Mouse (Mus musculus) brown adipose tissue, adult 24 weeks (tissue): ENCODE results near the gene Avpi1. TPM values are rescaled to one million over a fixed set of nuclear protein-coding genes. Genes with fewer than 3 reads are reported as not detected.
A peak's percentile ranks its signal among the peaks of the same experiment; 100 is the strongest.
"Not testable (repeated sequence)": the region's sequence is repeated elsewhere in the genome, so short reads cannot be mapped to it uniquely, and the experiment has no call there.

Experiments
- H3K27ac ChIP-seq: fragments of 200-500 bp; replicated peaks from 2 replicates; pipeline ENCODE4 v1.5.1; 2012; ENCODE audit warnings: low read depth, mild to moderate bottlenecking, low read length
- H3K4me1 ChIP-seq: fragments of 200-500 bp; 2 replicates; pipeline ENCODE4 v1.6.1; 2012; ENCODE audit warnings: low read length, mixed read lengths; ENCODE audit not compliant: control insufficient read depth, insufficient read depth, insufficient read length
- H3K4me3 ChIP-seq: fragments of 200-500 bp; 2 replicates; pipeline ENCODE4 v1.5.1; 2012; ENCODE audit warnings: low read depth, mild to moderate bottlenecking, low read length, moderate library complexity; ENCODE audit not compliant: insufficient read depth
- polyA plus RNA-seq: library from polyadenylated mRNA; stranded (reverse); fragments of >200 nt; gene quantifications from 2 replicates; pipeline ENCODE4 v1.2.4, GENCODE M21; 2012; ENCODE audit not compliant: missing spikeins, insufficient read depth, insufficient read length

The Avpi1 gene
- polyA plus RNA-seq, 1 experiment = 12.6 TPM

DNA sequence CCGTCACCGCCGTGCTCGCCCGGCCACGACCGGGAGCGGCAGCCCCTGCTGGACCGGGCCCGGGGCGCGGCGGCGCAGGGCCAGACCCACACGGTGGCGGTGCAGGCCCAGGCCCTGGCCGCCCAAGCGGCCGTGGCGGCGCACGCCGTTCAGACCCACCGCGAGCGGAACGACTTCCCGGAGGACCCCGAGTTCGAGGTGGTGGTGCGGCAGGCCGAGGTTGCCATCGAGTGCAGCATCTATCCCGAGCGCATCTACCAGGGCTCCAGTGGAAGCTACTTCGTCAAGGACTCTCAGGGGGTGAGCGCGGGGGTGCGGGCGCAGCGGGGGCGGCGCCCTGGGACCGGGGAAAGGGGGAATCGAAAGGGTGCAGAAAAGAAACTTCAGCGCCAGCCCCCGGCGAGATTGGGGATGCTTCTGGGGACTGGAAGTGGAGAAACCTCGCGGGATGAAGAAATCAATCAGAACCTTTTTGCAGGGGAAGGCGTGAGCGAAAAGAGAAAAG is 38.2 kb downstream of the Avpi1 start:
- peak overlapping the region; percentile 75 for H3K4me3 ChIP-seq
- peaks cover 3% of the 10 kb centered on the region; the same call in 1 of the 2 replicates for H3K4me1 ChIP-seq
- H3K27ac ChIP-seq = peak overlapping the region; percentile 62

DNA sequence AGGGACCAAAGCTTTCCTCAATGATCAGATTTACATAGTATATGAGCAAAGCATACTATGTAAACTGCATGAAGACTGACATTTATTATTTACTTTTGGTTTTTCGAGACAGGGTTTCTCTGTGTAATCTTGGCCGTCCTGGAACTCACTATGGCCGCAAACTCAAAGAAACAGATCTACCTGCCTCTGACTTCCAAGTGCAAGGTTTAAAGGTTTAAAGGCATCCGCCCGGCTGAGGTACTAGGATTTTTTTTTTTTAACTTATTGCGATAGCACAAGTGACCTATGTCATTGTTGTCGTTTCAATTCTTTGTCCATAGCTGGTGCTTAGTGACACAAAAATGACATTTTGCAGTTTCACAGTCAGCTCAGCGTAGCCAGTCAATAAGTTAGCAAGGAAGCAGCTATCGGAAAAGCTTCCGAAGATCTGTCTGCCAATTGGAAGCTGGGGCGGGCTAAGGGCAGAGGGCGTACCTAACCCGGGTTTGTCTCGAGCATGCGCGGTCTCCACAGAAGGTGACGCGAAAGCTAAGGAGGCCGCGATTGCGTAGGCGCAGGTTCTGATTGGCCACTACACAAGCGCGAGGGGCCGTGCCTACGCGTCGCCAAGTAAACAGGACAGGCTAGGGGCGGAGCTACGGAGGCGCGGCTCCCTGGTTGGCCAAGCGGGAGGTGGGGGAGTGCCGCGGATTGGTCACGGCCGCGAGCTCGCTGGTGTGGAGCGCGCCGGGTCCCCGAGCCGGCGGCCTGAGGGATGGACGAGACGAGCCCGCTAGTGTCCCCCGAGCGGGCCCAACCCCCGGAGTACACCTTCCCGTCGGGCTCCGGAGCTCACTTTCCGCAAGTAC is 38.9 kb downstream of the Avpi1 start, which contains the start of gene Pi4k2a:
Gene Pi4k2a (plus strand): TSS at position 723 of the 848 bp plus-strand sequence.
- H3K4me3 ChIP-seq = peak within 1 kb of the TSS; percentile 75
- H3K27ac ChIP-seq = peak within 1 kb of the TSS; percentile 62

DNA sequence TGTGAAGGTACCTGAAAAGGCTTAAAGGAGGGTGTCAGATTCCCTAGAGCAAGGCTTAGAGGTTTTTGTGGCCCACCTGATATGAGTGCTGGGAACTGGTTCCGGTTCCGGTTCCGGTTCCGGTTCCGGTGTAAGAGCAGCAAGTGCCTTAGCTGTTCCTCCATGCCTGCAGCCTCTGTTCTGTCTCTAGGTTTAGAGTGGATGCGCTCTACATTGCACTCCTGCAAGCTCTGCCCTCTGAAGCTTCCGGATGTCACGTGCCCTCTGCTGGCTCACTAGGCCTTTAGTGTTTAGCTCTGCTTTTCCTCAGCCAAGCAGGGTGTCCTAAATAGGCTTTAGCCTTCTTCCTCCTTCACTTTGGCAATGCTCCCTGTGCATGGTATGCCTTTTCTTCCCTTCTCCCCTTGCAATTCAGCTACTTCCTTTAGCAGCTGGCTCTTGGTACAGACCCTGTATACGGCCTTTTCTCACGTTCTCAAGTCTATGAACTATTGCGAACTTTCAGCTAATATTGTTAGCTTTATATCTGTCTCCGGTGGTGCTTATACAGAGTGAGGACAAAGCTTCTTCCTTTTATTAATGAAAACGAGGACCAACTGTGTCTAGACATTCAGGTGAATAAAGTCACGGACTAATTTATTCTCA is 39.6 kb downstream of the Avpi1 start:
- Histone ChIP-seq H3K4me3 (peak overlapping the region; percentile 21), H3K4me1 (peaks cover 3% of the 10 kb centered on the region; the same call in 1 of the 2 replicates), H3K27ac (peak overlapping the region; percentile 51)

More for the DNA sequence above, 38.9 kb downstream of the Avpi1 start, which contains the start of gene Pi4k2a:
- peaks cover 3% of the 10 kb centered on the region; the same call in 1 of the 2 replicates for H3K4me1 ChIP-seq

DNA sequence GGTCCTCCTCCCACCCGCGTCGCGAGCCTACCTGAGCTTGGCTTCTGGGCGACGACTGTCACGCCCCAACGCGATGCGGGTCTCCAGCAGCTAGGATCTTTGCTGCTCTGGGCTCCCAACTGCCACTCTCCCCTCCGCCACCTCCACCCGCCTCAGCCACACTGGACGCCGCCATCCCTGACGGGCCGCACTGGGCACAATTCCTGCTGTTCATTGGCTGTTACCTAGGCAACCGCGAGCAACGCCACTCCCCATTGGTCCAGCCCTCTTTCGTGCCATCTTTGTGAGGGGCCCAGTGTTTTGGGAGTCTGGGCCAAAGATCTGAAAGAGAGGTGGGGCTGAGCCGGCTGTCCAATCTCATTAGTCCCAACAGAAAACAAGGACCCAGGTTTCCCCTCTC is 42.7 kb downstream of the Avpi1 start, which contains the start of gene Morn4:
Gene Morn4 (minus strand): TSS at position 192 of the 400 bp plus-strand sequence.
- Histone ChIP-seq H3K4me1 (peaks cover 3% of the 10 kb centered on the region; the same call in 1 of the 2 replicates), H3K27ac (no peak within 1 kb of the TSS), H3K4me3 (peak within 1 kb of the TSS; percentile 28; the same call in 1 of the 2 replicates)

GRCm38 (mm10) chr19:42085690-42086089 is 43.2 kb downstream of the Avpi1 start:
- H3K4me1 ChIP-seq = peaks cover 3% of the 10 kb centered on the region; the same call in 1 of the 2 replicates
- H3K4me3 ChIP-seq = peak overlapping the region; percentile 28; the same call in 1 of the 2 replicates
- no peak overlapping the region for H3K27ac ChIP-seq

- H3K4me1 ChIP-seq, H3K4me3 ChIP-seq, H3K27ac ChIP-seq: not testable (repeated sequence)
These were observed 47.2 kb downstream of the Avpi1 start for GRCm38 (mm10) chr19:42081613-42082012.

DNA sequence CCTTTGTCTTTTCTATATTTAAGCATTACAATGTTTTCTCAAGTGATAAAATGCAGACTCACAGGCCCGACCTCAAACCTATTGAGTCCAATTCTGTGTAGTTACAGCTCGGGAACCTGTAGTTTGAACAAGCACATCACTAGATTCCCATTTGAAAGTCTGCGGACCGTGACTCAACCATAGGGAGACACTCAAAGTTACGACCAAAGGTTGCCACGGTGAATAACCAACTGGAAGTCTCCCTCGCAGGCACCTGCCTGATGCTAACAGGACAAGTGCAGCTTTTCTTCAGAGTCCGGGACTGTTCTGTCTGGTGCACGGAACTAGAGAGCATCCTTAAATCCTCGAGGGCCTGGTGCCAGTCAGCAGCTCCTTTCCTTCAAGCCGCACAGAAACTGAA is 48.4 kb downstream of the Avpi1 start:
- no peak overlapping the region for H3K4me3 ChIP-seq
- H3K4me1 ChIP-seq = no peaks in the 10 kb centered on the region
- H3K27ac ChIP-seq = no peak overlapping the region

- Histone ChIP-seq H3K4me3 (no peak overlapping the region), H3K27ac (no peak overlapping the region), H3K4me1 (no peaks in the 10 kb centered on the region)
These were observed 48.9 kb downstream of the Avpi1 start for GRCm38 (mm10) chr19:42079950-42080349.

DNA sequence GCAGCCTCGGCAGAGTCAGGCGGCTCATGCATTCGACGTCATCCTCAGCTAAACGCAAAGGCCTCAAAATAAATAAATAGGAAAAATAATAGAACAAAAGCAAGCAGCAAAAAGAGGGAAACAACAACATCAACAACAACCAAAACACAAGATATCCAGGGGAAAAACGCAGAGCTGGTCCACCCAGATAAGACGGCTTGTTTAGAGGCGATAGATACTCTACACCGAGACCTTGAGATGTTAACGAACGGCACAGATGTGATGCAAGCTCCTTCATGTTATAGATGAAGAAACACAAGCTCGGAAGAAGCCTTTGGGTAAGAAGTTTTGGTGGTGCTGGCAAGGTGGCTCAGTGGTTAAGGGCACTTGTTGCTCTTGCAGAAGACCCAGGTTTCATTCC is 49.9 kb downstream of the Avpi1 start:
- Histone ChIP-seq H3K4me1 (no peaks in the 10 kb centered on the region), H3K4me3 (no peak overlapping the region), H3K27ac (no peak overlapping the region)

GRCm38 (mm10) chr19:42078566-42078965 is 50.3 kb downstream of the Avpi1 start:
- H3K4me1 ChIP-seq = no peaks in the 10 kb centered on the region
- H3K27ac ChIP-seq = no peak overlapping the region
- no peak overlapping the region for H3K4me3 ChIP-seq

GRCm38 (mm10) chr19:42075992-42076391 is 52.9 kb downstream of the Avpi1 start:
- no peaks in the 10 kb centered on the region for H3K4me1 ChIP-seq

GRCm38 (mm10) chr19:42075051-42075450 is 53.8 kb downstream of the Avpi1 start:
- H3K4me3 ChIP-seq = no peak overlapping the region
- H3K4me1 ChIP-seq = no peaks in the 10 kb centered on the region
- H3K27ac ChIP-seq = no peak overlapping the region

More at GRCm38 (mm10) chr19:42075992-42076391, 52.9 kb downstream of the Avpi1 start:
- no peak overlapping the region for H3K27ac ChIP-seq
- H3K4me3 ChIP-seq = no peak overlapping the region
